Mouse (Mus musculus) gastrocnemius, adult 2 months (tissue): ENCODE data around the gene Cacna2d2. TPM values are rescaled to one million over a fixed set of nuclear protein-coding genes. Genes with fewer than 3 reads are reported as not detected.
A peak's percentile ranks its signal among the peaks of the same experiment; 100 is the strongest.

Experiments used
- DNase-seq: peaks from one replicate; pipeline ENCODE4 v3.0.0; 2022
- H3K27ac ChIP-seq: fragments of 200-600 bp; 2 replicates; pipeline ENCODE4 v1.8.1; 2022; ENCODE audit warnings: mild to moderate bottlenecking
- H3K4me3 ChIP-seq: fragments of 200-600 bp; 2 replicates; pipeline ENCODE4 v1.8.1; 2022; ENCODE audit warnings: mild to moderate bottlenecking, moderate library complexity
- CTCF ChIP-seq: fragments of 200-600 bp; IDR thresholded peaks from 2 replicates; pipeline ENCODE4 v1.8.1; 2022; ENCODE audit warnings: antibody characterized with exemption, mild to moderate bottlenecking, moderate library complexity
- intact Hi-C: fragments of 180-260 bp; cut with DNase I; formaldehyde crosslinking; loops from one replicate; pipeline ENCODE4 v1.15.1; 2025
- total RNA-seq, 2 experiments: library from RNA; stranded (reverse); gene quantifications; 2 replicates each; pipeline ENCODE4 v1.2.3; 2021

Cacna2d2 gene
- total RNA-seq, 2 experiments from 2014 or later, result 0.28 to 0.73 TPM

- Histone ChIP-seq H3K4me3 (no peak overlapping the region), H3K27ac (no peak overlapping the region)
- no peak for DNase-seq
- intact Hi-C loops, result no loop called here
- peak; percentile 34; the same call in 1 of the 2 replicates for TF ChIP-seq CTCF
These were observed 79.6 kb downstream of the Cacna2d2 start for GRCm38 (mm10) chr9:107478979-107479378.

- no peak for DNase-seq
- no peak overlapping the region for H3K4me3 ChIP-seq
- intact Hi-C loops, result no loop called here
- no peak for TF ChIP-seq CTCF
- H3K27ac ChIP-seq, result no peak overlapping the region
These were observed 80.2 kb downstream of the Cacna2d2 start for GRCm38 (mm10) chr9:107479593-107479992.

- H3K27ac ChIP-seq, result no peak overlapping the region
- DNase-seq, result no peak
- intact Hi-C loops, result no loop called here
- TF ChIP-seq CTCF, result no peak
- no peak overlapping the region for H3K4me3 ChIP-seq
These were observed 81.2 kb downstream of the Cacna2d2 start for GRCm38 (mm10) chr9:107480477-107481069.

- Histone ChIP-seq H3K4me3 (no peak overlapping the region), H3K27ac (no peak overlapping the region)
- intact Hi-C loops, result no loop called here
- TF ChIP-seq CTCF, result no peak
- DNase-seq, result no peak
These were observed 81.9 kb downstream of the Cacna2d2 start for GRCm38 (mm10) chr9:107481340-107481739.

GRCm38 (mm10) chr9:107482004-107482403 is 82.6 kb downstream of the Cacna2d2 start:
- no peak for TF ChIP-seq CTCF
- Histone ChIP-seq H3K27ac (no peak overlapping the region), H3K4me3 (no peak overlapping the region)
- DNase-seq, result no peak
- intact Hi-C loops, result no loop called here

- no peak overlapping the region for H3K4me3 ChIP-seq
- DNase-seq, result no peak
- TF ChIP-seq CTCF, result no peak
- intact Hi-C loops, result no loop called here
- no peak overlapping the region for H3K27ac ChIP-seq
These were observed 83.4 kb downstream of the Cacna2d2 start for GRCm38 (mm10) chr9:107482770-107483169.

GRCm38 (mm10) chr9:107483714-107484113 is 84.3 kb downstream of the Cacna2d2 start:
- intact Hi-C loops, result no loop called here
- Histone ChIP-seq H3K27ac (no peak overlapping the region), H3K4me3 (no peak overlapping the region)
- no peak for TF ChIP-seq CTCF
- no peak for DNase-seq

- no peak for TF ChIP-seq CTCF
- intact Hi-C loops, result no loop called here
- Histone ChIP-seq H3K4me3 (no peak overlapping the region), H3K27ac (no peak overlapping the region)
- peak; percentile 27 for DNase-seq
These were observed 84.9 kb downstream of the Cacna2d2 start for GRCm38 (mm10) chr9:107484302-107484701.

GRCm38 (mm10) chr9:107484766-107485165 is 85.4 kb downstream of the Cacna2d2 start:
- no peak for TF ChIP-seq CTCF
- DNase-seq, result no peak
- H3K4me3 ChIP-seq, result no peak overlapping the region
- no peak overlapping the region for H3K27ac ChIP-seq
- intact Hi-C loops, result no loop called here

- no peak for DNase-seq
- TF ChIP-seq CTCF, result no peak
- intact Hi-C loops, result no loop called here
- H3K27ac ChIP-seq, result no peak overlapping the region
- no peak overlapping the region for H3K4me3 ChIP-seq
These were observed 86.7 kb downstream of the Cacna2d2 start for GRCm38 (mm10) chr9:107486086-107486485.

- Histone ChIP-seq H3K27ac (no peak overlapping the region), H3K4me3 (no peak overlapping the region)
- no peak for TF ChIP-seq CTCF
- DNase-seq, result peak; percentile 48
- intact Hi-C loops, result no loop called here
These were observed 87.3 kb downstream of the Cacna2d2 start for GRCm38 (mm10) chr9:107486507-107487225.

- DNase-seq, result no peak
- TF ChIP-seq CTCF, result no peak
- intact Hi-C loops, result no loop called here
- Histone ChIP-seq H3K27ac (no peak overlapping the region), H3K4me3 (no peak overlapping the region)
These were observed 90.7 kb downstream of the Cacna2d2 start for GRCm38 (mm10) chr9:107490146-107490545.

GRCm38 (mm10) chr9:107490625-107491024 is 91.2 kb downstream of the Cacna2d2 start:
- H3K27ac ChIP-seq, result no peak overlapping the region
- H3K4me3 ChIP-seq, result no peak overlapping the region
- DNase-seq, result no peak
- intact Hi-C loops, result no loop called here
- TF ChIP-seq CTCF, result no peak

- intact Hi-C loops, result no loop called here
- H3K27ac ChIP-seq, result no peak overlapping the region
- H3K4me3 ChIP-seq, result no peak overlapping the region
- DNase-seq, result no peak
- no peak for TF ChIP-seq CTCF
These were observed 94.1 kb downstream of the Cacna2d2 start for GRCm38 (mm10) chr9:107493511-107493910.
